Mouse (Mus musculus): ENCODE data around the gene Stk32c. TPM values are rescaled to one million over a fixed set of nuclear protein-coding genes. Genes with fewer than 3 reads are reported as not detected.
A peak's percentile ranks its signal among the peaks of the same experiment; 100 is the strongest.

The Stk32c gene
- total RNA-seq (2022): under 1 TPM in 2 of 4 experiments, not detected in 2; 0.13 to 0.20 TPM

DNA sequence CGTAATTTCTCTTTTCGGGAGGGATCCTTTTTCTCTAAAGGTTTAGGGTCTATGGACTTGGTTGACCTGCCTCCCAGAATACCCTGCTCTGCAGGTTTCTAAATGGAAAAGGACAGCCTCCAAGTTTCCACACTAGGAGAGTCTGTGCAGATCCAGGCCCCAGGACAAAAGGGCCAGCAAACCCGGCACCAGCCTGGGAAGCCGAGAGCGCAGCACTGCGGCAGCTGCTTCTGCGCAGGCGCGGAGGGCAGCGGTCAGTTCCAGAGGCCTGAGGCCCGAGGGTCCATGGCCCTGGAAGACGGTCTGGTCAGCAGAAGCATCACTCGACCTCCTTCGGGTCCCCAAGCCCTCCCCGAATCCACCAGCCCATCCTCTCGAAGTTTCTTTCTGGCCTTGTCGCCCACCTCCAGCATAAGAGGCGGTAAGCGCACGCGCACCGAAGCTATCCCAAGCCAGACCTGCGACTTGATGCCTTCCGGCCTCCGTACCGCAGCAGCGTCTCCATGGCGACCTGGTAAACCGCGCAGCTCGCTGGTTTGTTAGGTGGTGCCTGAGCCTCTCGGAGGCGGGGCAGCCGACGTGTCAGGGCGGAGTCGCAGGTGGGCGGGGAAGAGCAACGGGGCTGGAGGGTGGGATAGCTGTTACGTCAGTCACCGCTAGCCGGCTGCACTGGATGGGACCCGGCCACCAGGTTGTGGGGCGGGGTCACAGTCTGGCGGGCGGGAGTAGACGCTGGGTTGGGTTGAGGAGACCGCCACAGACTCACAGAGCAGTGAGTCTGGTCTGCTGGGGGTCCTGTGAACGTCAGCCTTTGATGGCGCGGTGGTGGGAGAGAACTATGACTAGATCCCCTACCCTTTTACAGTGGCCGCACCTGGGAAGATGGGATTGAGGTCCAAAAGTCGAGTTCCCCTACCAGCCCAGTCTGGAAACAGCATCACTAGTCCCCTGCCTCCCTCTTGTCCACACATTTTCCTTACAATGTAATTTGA, at the start of gene Stk32c, which contains the start of gene Lrrc27:
Stk32c (minus strand) TSS at position 554 of the 992 bp plus-strand sequence.
Lrrc27 (plus strand) TSS at position 235 of the 992 bp plus-strand sequence.
- peak; percentile 92 to 96 for DNase-seq (ENCODE audit: low spot score in 2 of 2)

DNA sequence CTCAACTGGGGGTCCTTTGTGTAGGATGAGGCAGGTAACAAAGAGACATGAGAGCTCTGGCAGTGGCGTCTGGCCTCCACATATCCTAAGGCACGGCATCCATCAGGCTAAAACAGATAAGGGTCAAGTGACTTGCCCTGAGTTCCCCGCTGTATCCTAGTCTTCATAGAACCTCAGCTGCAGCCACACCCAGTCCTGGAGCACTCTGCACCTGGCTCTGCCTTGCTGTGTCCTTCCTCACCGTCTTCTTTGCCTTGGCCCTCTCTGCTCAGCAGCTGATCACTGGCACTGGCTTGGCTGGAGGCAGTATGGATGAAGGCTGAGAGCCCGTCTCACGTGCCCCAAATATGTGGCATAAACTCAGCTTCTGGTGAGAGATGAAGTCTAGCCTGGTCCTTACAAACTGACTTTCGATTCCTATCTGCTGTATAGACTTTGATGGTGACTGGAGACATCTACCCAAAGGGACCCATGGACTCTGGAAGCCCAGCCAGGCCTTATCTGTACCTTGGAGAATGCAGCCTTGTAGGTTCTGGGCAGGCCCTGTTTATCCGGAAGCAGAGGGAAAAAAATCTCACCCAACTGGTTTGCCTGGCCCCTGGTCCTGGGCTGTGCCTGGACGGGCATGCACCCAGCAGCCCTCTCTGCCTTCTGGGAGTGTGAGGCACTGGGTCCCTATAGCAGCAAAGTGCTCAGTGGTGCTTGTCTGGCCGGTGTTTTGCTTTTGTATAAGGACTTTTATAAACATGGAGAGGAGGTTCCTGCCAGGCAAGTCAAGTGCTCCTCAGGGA, 44.8 kb upstream of the Stk32c start:
- DNase-seq (ENCODE audit: low spot score in 2 of 2): no peak

DNA sequence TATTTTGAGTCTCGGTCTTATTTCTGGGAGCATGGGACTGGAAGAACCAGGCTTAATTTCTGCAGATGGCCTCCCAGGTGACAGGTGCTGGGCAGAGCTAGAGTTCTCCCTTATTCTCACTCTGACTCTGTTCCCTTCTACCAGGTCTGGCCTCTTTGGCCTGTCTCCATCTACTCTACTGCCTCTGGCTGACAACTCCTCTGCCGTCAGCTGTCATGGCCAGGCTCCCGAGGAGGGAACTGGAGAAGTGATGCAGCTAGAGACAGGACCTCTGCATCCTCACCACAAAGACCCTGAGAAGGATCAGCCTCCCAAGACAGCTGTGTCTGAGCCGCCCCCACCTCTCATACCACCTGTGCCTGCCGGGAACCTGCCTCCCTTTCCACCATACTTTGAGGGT, 41.5 kb upstream of the Stk32c start:
- peak in 1 of 2 experiments; percentile 48 for DNase-seq (ENCODE audit: low spot score in 2 of 2)

DNA sequence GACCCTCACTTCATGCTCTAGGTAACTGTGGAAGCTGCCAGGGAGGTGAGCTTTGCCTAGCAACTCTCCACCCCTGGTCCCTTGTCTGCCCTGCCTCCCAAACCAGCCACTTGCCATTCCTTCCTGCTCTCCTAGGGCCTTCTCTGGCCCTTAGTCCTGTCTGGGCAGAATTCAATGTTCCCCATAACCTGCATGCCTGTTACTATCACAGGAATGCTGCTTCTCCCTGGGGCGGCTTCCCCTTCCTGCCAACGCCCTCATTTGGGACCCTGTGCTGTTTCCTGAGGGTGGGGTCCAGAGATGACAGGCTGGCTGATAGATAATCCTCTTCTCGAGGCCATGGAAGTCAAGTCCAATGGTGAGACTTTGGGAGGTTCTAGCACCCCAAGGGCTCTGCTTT, 40.4 kb upstream of the Stk32c start:
- DNase-seq (ENCODE audit: low spot score in 2 of 2): no peak

DNA sequence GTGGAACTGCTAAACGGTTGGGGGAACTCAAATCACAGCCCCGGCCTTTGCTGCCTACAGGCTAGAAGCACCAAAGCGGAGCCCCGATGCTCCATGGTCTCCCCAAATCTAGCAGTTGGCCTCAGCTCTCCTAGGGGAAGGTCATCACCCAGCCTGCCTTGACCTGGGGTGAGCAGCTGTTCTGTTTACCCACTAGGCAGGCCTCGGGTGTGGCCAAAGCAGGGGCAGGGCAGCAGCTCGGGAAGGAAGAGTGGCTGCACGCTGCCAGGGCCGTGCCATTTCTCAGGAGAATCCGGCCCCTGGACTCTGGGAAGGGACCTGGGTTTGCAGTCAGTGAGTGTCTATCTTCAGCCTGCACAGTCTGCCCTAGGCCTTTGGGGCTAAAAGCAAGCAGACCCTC, 39.9 kb upstream of the Stk32c start:
- no peak for DNase-seq (ENCODE audit: low spot score in 2 of 2)

DNA sequence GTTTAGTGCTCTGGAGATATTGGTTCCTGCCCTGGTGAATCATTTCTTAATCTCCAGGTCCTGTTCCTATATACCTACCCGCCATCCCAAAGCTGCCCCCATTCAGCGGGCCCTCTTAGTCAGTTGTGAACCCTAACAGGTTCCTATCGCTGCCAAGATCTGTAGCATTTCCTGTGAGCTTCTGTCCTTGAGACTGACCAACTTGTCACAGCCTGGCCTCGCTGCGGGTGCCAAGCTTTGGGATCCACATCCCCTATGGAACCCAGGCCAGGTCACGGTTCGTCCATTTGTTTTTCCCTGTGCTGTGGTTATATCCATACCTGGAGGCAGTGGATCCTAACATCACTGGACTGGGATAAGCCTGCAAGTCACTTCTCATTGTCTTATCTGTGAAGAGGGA, 39.5 kb upstream of the Stk32c start:
- no peak for DNase-seq (ENCODE audit: low spot score in 2 of 2)

DNA sequence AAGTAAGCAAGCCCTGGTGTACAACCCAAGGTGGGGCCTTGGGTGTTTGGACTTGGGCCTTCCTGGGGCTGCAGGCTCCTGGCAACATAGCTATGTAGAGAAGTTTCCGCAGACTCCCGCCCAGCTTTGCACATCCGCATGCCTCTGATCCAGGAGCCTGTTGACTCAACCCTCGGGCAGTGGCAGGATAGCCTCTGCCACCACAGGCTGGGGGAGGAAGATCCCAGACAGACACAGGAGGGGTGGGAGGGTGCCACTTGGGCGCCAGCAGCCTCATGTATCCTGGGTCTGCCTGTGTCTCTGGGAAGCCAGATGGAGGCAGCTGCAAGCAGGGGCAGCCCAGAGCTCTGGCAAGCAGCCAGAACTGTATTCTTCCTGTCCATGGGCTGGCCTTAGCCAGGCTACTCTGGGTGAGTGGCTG, 38.8 kb upstream of the Stk32c start:
- peak in 1 of 2 experiments; percentile 34 for DNase-seq (ENCODE audit: low spot score in 2 of 2)

DNA sequence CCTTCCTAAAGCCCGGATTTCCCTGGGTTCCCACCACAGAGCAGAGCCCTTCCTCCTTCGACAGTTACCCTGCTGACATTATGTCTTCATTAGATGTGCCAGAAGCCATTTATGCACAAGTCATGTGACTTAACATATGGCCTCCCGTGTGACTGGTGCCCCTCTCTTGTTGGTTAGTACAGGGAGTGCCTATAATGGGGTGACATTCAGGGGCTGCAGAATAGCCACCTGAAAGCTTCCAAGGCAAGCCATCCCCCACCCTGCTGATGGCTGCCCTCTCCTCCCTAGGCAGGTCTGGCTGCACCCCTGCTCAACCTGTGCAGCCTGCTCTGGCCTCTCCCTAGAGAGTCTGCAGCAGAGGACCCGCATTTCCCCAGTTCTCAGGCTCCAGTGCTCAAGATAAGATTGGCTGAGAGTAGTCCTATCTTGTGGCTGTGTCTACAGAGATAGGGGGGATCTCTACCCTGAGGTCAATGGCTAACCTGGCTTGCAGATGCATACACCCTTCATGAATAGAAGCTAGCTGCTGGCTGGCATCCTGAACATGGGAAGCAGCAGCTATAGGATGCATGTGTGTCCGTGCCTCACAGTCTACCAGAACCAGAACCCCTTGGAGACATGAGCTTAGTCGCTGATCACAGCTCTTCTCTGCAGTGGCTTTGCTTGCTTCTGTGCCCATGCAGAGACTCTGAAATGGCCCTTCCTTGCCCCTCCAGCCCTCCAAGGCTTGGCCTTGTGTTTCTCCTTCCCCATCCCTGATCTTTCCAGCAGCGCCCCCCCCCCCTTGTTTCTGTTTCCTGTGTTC, 36.5 kb upstream of the Stk32c start:
- DNase-seq (ENCODE audit: low spot score in 2 of 2): no peak

DNA sequence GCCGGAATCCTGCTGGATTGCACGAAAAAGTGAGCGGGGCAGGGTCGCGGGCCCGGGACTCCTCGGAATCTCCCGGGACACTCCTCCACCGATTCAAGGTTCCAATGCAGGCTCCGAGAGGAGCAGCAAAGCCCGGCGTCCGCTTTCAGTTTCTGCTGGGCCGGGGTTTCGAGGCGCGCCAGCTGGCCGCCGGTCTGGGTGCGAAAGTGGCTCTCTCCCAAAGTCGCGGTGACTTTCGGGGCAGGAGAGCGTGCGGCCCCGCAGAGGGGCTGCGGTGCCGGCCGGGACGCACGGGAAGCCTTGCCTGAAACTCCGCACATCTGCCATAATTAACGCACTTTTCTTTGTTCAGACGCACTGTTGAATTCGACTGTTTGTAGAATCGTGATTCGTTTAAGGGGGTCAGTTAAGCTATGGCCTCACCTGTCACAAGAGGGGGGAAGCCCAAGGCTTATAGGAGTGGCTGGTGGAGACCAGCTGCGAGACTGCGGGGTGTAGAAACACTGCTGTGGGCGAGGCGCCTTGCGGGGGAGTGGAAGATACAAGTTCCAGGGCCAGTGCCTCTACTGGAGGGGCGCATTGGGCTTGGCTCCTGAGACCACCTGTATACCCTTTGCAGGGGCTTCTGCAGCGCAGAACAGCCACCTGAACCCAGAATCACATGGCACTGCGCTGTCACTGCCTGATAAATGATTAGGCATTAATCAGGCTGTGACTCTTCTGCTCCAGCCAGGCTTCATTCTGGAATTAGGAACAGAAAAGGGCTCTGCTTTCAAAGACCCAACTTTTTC, 35.7 kb upstream of the Stk32c start:
- peak in 1 of 2 experiments; percentile 25 for DNase-seq (ENCODE audit: low spot score in 2 of 2)

DNA sequence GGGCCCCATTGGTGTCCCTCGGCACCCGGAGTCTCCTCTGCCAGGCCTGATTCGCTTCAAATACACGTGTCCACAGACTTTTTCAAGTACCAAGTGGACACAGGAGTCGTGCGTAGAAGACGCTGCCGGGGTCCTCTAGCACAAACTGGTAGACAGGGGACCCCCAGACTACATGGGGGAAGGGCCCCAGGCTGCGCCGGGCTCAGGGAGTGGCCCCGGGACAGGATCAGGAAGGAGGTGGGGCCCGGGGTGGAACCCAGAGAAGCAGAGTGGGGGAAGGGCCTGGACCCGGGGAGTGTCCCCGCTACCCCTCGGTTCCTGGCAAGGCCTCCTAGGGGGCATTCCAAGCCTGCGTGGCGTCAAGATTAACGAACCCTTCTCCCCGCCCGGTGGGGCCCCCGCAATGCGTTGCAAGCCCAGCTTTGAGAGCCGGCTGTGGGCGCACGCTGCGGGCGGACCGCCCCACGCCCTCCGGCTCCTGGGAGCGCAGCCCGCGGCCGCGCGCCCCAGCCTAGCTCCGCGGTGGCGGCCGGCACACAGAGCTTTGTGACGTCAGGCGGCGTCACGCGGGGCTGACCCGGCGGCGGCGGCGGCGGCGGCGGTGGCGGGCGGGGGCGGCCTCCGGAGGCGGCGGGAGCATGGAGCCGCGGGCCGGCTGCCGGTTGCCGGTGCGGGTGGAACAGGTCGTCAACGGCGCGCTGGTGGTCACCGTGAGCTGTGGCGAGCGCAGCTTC, 34.9 kb upstream of the Stk32c start, which contains the start of gene Pwwp2b:
Pwwp2b (plus strand) TSS at position 602 of the 734 bp plus-strand sequence.
- DNase-seq (ENCODE audit: low spot score in 2 of 2): peak; percentile 56 to 71

DNA sequence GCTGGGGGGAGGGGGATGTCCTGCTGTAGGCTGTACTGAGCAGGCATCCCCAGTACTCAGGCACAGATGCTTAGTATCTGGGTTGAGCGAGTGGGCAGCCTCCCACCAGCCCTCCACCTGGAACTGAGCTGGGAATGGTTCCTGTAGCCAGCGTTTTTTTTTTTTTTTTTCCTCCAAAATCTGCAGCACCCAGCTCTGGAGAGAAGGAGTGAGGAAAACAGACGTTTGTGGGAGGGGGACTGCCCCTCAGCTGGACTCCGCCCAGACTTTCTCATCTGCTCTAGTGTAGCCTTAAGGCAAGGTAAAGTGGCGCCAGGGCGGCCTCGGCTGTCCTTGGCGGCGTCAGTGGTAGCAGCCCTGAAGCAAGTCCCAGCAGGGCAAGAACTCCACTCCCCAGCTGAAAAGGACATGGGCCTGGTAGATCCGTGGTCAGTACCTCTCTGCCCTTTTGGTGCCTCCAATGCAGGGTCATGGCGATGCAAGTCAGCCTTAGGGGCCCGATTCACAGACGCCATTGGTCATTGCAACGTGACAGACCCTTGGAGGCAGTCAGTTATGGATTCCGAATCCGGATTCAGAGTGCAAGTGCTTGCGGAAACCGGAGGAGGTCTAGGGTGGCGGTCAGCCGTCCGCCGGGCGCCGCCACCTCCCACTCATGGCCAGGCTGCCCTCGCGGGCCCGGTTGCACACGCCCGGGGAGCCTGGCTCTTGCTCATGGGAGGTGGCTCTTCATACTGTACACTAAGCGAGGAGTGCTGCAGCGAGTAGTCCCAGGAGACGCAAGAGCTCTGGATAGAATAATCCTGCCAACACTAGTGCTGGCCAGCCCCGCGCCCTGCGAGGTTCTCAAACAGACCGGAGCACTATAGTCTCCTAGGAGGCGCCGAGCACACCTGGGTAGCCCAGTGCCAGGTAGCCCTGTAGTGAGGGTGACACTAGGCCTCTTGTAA, 34.1 kb upstream of the Stk32c start:
- DNase-seq (ENCODE audit: low spot score in 2 of 2): peak; percentile 45 to 49

DNA sequence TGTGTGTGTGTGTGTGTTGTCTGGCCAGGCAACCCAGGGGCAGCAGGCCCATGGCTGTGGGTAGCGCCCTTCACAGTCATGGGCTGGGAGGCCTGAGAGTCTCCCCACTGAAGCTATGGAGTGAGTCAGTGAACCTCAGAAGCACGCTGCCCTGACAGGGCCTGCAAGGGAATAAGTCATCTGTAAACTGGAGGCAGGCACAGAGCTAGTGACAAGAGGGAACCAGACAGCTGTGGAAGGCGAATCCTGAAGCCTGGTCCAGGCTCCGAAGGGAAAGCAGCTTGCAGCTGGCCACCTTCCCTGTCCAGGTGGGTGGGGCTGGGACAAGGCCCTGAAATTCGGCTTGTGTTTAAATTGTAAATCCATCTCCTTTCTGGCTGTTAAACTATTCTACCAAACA, 33.0 kb upstream of the Stk32c start:
- DNase-seq (ENCODE audit: low spot score in 2 of 2): no peak

DNA sequence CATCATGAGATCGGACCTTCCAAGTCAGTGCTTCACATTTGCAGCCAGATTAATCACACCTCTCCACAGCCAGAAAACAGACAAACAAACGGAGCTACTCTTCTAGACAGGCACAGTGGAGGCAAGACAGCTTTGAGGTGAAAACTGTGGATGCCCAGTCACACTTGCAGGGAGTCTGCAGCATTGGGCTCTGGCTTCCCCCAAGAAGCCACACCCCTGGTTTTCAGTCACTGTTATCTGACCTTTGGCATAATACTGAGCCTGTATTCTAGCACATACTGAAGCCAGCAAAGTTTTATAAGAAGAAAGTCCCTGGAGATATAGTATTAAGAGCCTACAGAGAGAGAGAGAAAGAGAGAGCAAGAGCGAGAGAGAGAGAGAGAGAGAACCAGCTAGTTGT, 26.3 kb upstream of the Stk32c start:
- DNase-seq (ENCODE audit: low spot score in 2 of 2): no peak

DNA sequence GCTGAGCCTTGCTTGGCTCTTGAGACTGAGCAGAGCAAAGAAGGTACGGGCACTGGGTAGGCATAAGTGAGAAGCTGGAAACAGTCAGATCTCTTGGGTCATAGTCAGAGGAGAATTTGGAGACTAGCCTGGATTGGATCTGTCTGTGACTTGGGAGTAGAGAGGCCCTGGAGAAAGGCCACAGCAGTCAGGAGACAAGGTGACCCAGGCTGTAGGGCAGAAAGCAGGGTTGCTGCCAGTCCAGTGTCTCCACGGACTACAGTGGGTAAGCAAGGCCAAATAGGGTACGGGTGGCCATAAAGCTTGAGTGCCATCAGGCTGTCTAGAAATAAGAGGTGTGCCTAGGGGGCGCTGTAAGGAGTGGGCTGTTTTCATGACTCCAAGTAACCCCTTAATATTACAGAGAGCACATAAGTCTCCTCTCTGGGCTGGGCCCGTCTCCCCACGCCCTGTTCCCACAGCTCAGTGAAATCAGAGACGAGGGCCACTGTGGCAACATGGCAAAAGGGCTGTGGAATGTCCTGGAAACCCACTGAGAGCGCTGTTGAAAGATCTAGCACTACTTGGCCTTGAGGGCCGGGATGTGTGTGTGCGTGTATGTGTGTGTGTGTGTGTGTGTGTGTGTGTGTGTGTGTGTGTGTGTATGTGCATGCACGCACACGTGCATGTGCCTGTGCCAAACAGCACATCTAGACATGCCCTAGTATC, 22.7 kb upstream of the Stk32c start:
- peak in 1 of 2 experiments; percentile 42 for DNase-seq (ENCODE audit: low spot score in 2 of 2)

DNA sequence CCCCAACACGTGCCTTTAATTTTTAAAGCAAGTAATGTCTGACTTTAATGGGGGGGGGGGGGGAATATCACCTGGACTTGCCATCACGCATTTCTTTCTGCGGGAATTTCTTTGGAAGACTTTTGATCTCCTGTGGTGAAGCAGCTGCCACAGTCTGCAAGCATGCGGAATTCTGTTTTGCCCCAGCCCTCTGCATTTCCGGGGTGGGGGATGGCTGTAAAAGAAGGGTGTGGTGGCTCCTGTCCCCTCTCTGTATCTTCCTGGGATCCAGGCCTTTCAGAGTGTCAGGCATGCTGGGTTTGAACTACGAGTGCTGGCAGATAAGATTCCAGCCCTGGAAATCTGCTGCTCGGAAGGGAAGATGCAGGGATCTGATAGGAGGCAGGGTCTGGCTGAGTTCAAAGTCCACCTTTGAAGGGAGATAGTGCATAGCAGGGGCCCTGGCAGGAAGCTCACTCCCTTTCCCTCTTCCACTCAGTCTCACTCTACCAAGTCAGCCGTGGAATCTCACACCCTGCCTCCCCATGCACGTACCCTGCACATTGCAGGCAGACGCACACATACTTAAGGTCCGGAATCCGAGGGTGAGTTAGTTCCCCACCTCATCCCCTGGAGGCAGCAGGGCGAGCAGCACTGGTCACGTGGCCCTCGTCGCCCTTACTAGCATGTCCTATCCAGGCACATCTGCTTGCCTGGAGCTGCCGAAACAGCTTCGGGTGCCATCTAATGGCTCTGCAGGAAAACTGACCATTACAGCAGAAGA, 21.5 kb upstream of the Stk32c start:
- peak in 1 of 2 experiments; percentile 25 for DNase-seq (ENCODE audit: low spot score in 2 of 2)

DNA sequence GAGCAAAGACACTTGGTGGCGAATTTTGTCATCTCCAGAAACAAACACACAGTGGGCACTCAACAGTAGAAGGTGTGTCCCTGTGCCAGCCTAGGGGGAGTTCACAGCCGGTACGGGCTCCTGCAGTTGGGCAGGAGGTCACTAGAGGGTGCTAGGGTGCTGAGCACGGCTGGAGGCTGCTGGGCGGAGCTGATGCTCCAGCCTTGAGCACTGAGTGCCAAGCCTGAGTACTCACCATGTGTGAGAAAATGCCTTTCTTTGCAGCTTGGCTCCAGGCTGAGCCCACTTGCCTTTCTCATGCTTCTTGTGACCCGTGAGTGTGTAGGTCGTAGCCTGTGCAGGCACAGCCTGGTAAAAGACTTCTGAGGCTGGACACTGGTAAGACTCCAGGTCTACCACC, 20.6 kb upstream of the Stk32c start:
- DNase-seq (ENCODE audit: low spot score in 2 of 2): peak; percentile 74 to 81

DNA sequence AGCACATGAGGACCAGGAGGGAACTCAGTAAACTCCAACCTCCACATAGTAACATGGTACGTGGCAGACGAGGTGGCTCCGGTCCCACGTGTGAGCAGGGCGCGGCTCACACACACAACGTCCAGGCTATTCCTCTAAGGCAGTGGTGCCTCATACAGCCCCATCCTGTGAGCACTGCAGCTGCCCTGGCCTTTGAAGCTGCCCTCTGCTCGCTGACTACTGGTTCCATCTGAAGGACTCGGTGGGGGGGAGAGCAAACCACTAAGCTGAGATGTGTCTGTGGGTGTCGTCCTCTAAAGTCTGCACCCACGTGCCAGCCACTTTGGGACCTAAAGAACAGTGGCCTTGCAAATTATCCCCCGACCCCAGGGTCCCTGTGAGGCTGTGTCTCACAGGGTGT, 17.1 kb upstream of the Stk32c start:
- no peak for DNase-seq (ENCODE audit: low spot score in 2 of 2)
